Mouse (Mus musculus) CH12.LX (cell line): ENCODE measurements around the gene Cib2. TPM values are rescaled to one million over a fixed set of nuclear protein-coding genes. Genes with fewer than 3 reads are reported as not detected.

Source experiments
- DNase-seq: peaks from one replicate; pipeline ENCODE4 v3.0.0-alpha.2; 2013; ENCODE audit errors: extremely low read depth
- H3K27ac ChIP-seq: 2 replicates; pipeline ENCODE4 v1.5.1; 2012; ENCODE audit warnings: low read depth, mild to moderate bottlenecking, control low read depth, moderate library complexity; ENCODE audit not compliant: insufficient read depth
- H3K27me3 ChIP-seq: replicated peaks from 2 replicates; pipeline ENCODE3; 2012; ENCODE audit warnings: inconsistent platforms
- H3K36me3 ChIP-seq, 2 experiments: replicated peaks in 1 of 2; 2 replicates each; pipeline versions ENCODE3 to v1.6.1; 2012; ENCODE audit warnings: inconsistent platforms in 1 of 2, low read length in 1 of 2, mild to moderate bottlenecking in 1 of 2, mixed read lengths in 1 of 2, moderate library complexity in 1 of 2; ENCODE audit not compliant: control insufficient read depth in 1 of 2, insufficient read depth in 1 of 2
- H3K4me1 ChIP-seq, 2 experiments: 2 replicates each; pipeline ENCODE4 v1.6.1; 2012; ENCODE audit warnings: inconsistent platforms in 1 of 2, moderate library complexity in 1 of 2; ENCODE audit not compliant: insufficient read depth in 2 of 2, control insufficient read depth in 1 of 2
- H3K4me2 ChIP-seq: 2 replicates; pipeline ENCODE4 v1.6.1; 2012; ENCODE audit warnings: low read depth, mild to moderate bottlenecking, control low read depth; ENCODE audit not compliant: poor library complexity, insufficient read depth, severe bottlenecking
- H3K4me3 ChIP-seq, 3 experiments: fragments of 150-350 bp in 1 of 3; sonication (generic) in 1 of 3; replicated peaks in 1 of 3; 2 replicates each; pipeline versions ENCODE3 to v1.5.1; 2011 to 2012; ENCODE audit warnings: low read depth in 2 of 3, low read length in 2 of 3, mild to moderate bottlenecking in 2 of 3, moderate library complexity in 2 of 3, control low read depth in 1 of 3, improper control_type of control experiment in 1 of 3, inconsistent platforms in 1 of 3, mixed read lengths in 1 of 3; ENCODE audit not compliant: poor library complexity in 1 of 3
- H3K79me2 ChIP-seq: replicated peaks from 2 replicates; pipeline ENCODE4 v1.6.1; 2012; ENCODE audit warnings: mild to moderate bottlenecking, moderate library complexity; ENCODE audit not compliant: control insufficient read depth, poor library complexity, insufficient read depth, severe bottlenecking; ENCODE audit errors: extremely low read depth
- H3K9ac ChIP-seq: 2 replicates; pipeline ENCODE4 v1.6.1; 2012; ENCODE audit warnings: low read depth, mild to moderate bottlenecking, control low read depth, moderate library complexity; ENCODE audit not compliant: insufficient read depth
- H3K9me3 ChIP-seq: replicated peaks from 2 replicates; pipeline ENCODE3; 2012; ENCODE audit warnings: low read length, inconsistent platforms, mixed read lengths
- BHLHE40 ChIP-seq: IDR thresholded peaks from 2 replicates; pipeline ENCODE4 v1.6.1; 2011; ENCODE audit warnings: mild to moderate bottlenecking, low read depth, low read length, improper control_type of control experiment
- CTCF ChIP-seq, 2 experiments: IDR thresholded peaks in 1 of 2; conservative IDR thresholded peaks in 1 of 2; 2 replicates each; pipeline ENCODE4 v1.5.1; 2011 to 2012; ENCODE audit warnings: low read depth in 2 of 2, low read length in 2 of 2, improper control_type of control experiment in 1 of 2, inconsistent platforms in 1 of 2, mild to moderate bottlenecking in 1 of 2, moderate library complexity in 1 of 2
- HCFC1 ChIP-seq: IDR thresholded peaks from 2 replicates; pipeline ENCODE4 v1.6.1; 2012; ENCODE audit warnings: low read depth, mild to moderate bottlenecking, inconsistent platforms, low read length, improper control_type of control experiment
- IRF4 ChIP-seq: IDR thresholded peaks from 2 replicates; pipeline ENCODE4 v1.6.1; 2014; ENCODE audit warnings: low read depth, mild to moderate bottlenecking, inconsistent platforms, low read length, improper control_type of control experiment
- MAX ChIP-seq: IDR thresholded peaks from 2 replicates; pipeline ENCODE4 v1.6.1; 2011; ENCODE audit warnings: low read length, improper control_type of control experiment
- MAZ ChIP-seq: IDR thresholded peaks from 2 replicates; pipeline ENCODE4 v1.6.1; 2012; ENCODE audit warnings: low read depth, mild to moderate bottlenecking, inconsistent platforms, low read length, improper control_type of control experiment, moderate library complexity
- MXI1 ChIP-seq: IDR thresholded peaks from 2 replicates; pipeline ENCODE4 v1.6.1; 2011; ENCODE audit warnings: mild to moderate bottlenecking, low read depth, low read length, improper control_type of control experiment
- MYC ChIP-seq: IDR thresholded peaks from 2 replicates; pipeline ENCODE4 v1.6.1; 2011; ENCODE audit warnings: low read depth, mild to moderate bottlenecking, improper control_type of control experiment, low read length
- NELFE ChIP-seq: IDR thresholded peaks from 2 replicates; pipeline ENCODE4 v1.6.1; 2011; ENCODE audit warnings: low read depth, low read length, improper control_type of control experiment
- NRF1 ChIP-seq: IDR thresholded peaks from 2 replicates; pipeline ENCODE4 v1.6.1; 2014; ENCODE audit warnings: low read depth, mild to moderate bottlenecking, inconsistent platforms, low read length, improper control_type of control experiment, moderate library complexity
- POLR2A ChIP-seq: IDR thresholded peaks from 2 replicates; pipeline ENCODE4 v1.6.1; 2011; ENCODE audit warnings: low read depth, mild to moderate bottlenecking, improper control_type of control experiment, low read length
- RAD21 ChIP-seq: IDR thresholded peaks from 2 replicates; pipeline ENCODE4 v1.6.1; 2011; ENCODE audit warnings: low read depth, mild to moderate bottlenecking, low read length, improper control_type of control experiment, moderate library complexity
- RCOR1 ChIP-seq: conservative IDR thresholded peaks from 2 replicates; pipeline ENCODE4 v1.6.1; 2012; ENCODE audit warnings: low read depth, mild to moderate bottlenecking, inconsistent platforms, low read length, improper control_type of control experiment
- SMC3 ChIP-seq: IDR thresholded peaks from 2 replicates; pipeline ENCODE4 v1.6.1; 2011; ENCODE audit warnings: low read depth, low read length, improper control_type of control experiment
- TCF12 ChIP-seq: IDR thresholded peaks from 2 replicates; pipeline ENCODE4 v1.6.1; 2014; ENCODE audit warnings: low read depth, mild to moderate bottlenecking, inconsistent platforms, low read length, improper control_type of control experiment
- UBTF ChIP-seq: IDR thresholded peaks from 2 replicates; pipeline ENCODE4 v1.6.1; 2012; ENCODE audit warnings: low read depth, mild to moderate bottlenecking, inconsistent platforms, low read length, improper control_type of control experiment, moderate library complexity
- USF1 ChIP-seq: IDR thresholded peaks from 2 replicates; pipeline ENCODE4 v1.6.1; 2014; ENCODE audit warnings: low read depth, mild to moderate bottlenecking, inconsistent platforms, low read length, improper control_type of control experiment
- ZMIZ1 ChIP-seq: IDR thresholded peaks from 2 replicates; pipeline ENCODE4 v1.6.1; 2012; ENCODE audit warnings: low read depth, mild to moderate bottlenecking, inconsistent platforms, low read length, improper control_type of control experiment
- dilution Hi-C: fragments of 300-500 bp; cut with MboI; formaldehyde crosslinking; loops from 2 replicates; pipeline ENCODE4 v1.14.3; 2020; ENCODE audit warnings: low sequenced_read_pairs; ENCODE audit not compliant: extremely low pct_unique_long_range_greater_than_20kb, extremely low pct_ligation_motif_present
- in situ Hi-C: fragments of 300-500 bp; cut with MboI; formaldehyde crosslinking; loops from 3 replicates; pipeline ENCODE4 v1.14.3; 2019; ENCODE audit warnings: low sequenced_read_pairs, low pct_ligation_motif_present, low pct_unique_long_range_greater_than_20kb, mixed read lengths
- polyA plus RNA-seq: library from polyadenylated mRNA; unstranded; fragments of >175 nt; gene quantifications from 2 replicates; pipeline ENCODE4 v1.2.1, GENCODE M21; 2012; ENCODE audit warnings: low read depth; ENCODE audit not compliant: insufficient read length
- total RNA-seq, 2 experiments: library from RNA; depleted of rRNA; stranded (reverse); fragments of 300-350 nt in 1 of 2; fragments of >200 nt in 1 of 2; gene quantifications; 2 replicates each; pipeline ENCODE4 v1.2.3; 2012 to 2014

Gene Cib2
- total and polyA plus RNA-seq, 3 experiments, result 2.1 to 3.5 (median 3.4) TPM

DNA sequence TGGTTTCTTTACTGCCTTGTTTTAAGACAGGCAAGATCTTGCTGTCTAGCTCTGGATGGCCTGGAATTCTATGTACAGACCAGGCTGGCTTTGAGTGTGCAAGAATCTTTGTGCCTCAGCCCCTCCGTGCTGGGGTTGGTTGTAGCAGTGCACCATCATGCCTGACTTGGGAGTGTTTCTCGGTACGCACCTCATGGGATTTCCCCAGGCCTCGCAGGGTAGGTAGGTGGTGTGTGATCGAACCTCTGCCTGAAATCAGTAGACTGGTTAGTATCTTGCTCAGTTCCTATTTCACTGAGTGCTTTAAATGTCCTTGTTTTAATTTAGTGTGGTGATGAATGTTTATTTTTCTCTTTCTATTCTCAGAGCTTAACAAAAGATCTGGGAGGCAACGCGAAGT lies 42.9 kb upstream of the Cib2 start:
- Histone ChIP-seq H3K36me3 (peaks cover 47 to 90% of the 10 kb centered on the region in 2 experiments), H3K4me3 (no peak overlapping the region), H3K27me3 (no peaks in the 10 kb centered on the region), H3K79me2 (no peaks in the 10 kb centered on the region; the same call in 1 of the 2 replicates), H3K9ac (no peak overlapping the region), H3K4me2 (peak overlapping the region; percentile 41), H3K27ac (peak overlapping the region; percentile 71), H3K4me1 (peaks cover 15 to 52% of the 10 kb centered on the region in 2 experiments), H3K9me3 (no peaks in the 10 kb centered on the region)
- TF ChIP-seq NELFE (no peak), RAD21 (no peak), HCFC1 (no peak), BHLHE40 (no peak; the same call in 1 of the 2 replicates), ZMIZ1 (no peak), SMC3 (no peak), CTCF (conservative IDR thresholded peaks at IDR 0.05 in 1 of 2, IDR thresholded peaks at IDR 0.05 in 1 of 2; ENCODE audit: low read depth in 2 of 2, low read length in 2 of 2) (no peak), NRF1 (no peak), USF1 (no peak), MAX (no peak), MYC (no peak), MXI1 (no peak), IRF4 (peak; percentile 58), UBTF (0 out of 2 replicates have a peak, but pooled peaks have one; percentile 64), RCOR1 (no peak), POLR2A (no peak), TCF12 (no peak)
- DNase-seq, result peak; percentile 74
- in situ Hi-C loops, result loop anchor here (5.0 to 10.0 kb wide), 2 partner anchors 51 to 158 kb away; no protein-coding TSS in a partner anchor
- dilution Hi-C loops, result no loop called here

DNA sequence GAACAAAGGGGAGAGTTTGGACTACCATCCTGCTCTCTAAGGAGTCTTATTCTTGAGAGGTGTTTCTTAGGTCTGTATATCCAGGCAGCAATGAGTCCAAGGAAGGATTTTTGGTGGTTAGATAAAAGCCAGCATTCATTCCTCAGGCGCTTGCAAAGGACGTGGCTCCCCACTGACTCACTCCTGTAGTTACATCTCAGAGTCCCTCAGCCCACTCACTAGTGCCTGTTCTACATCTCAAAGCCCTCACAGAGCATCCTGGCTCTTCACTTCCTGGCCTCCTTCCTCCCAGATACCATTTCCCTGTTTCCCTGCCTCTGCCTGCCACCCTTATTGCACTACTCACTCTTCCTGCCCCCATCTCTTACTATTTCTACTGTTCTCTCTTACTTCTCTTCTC lies 42.4 kb upstream of the Cib2 start:
- TF ChIP-seq IRF4 (peak; percentile 10; the same call in 1 of the 2 replicates), MAZ (0 out of 2 replicates have a peak, but pooled peaks have one; percentile 35), CTCF (conservative IDR thresholded peaks at IDR 0.05 in 1 of 2, IDR thresholded peaks at IDR 0.05 in 1 of 2; ENCODE audit: low read depth in 2 of 2, low read length in 2 of 2) (no peak)
- peaks cover 52 to 90% of the 10 kb centered on the region in 2 experiments for H3K36me3 ChIP-seq
- in situ Hi-C loops, result loop anchor here (5.0 to 10.0 kb wide), 2 partner anchors 50 to 158 kb away; no protein-coding TSS in a partner anchor

More for the DNA sequence above, 42.4 kb upstream of the Cib2 start:
- Histone ChIP-seq H3K4me3 (no peak overlapping the region), H3K27me3 (no peaks in the 10 kb centered on the region), H3K27ac (peak overlapping the region; percentile 71), H3K4me1 (peaks cover 15 to 52% of the 10 kb centered on the region in 2 experiments), H3K4me2 (peak overlapping the region; percentile 41; the same call in 1 of the 2 replicates), H3K9me3 (no peaks in the 10 kb centered on the region), H3K9ac (no peak overlapping the region), H3K79me2 (no peaks in the 10 kb centered on the region; the same call in 1 of the 2 replicates)
- no peak for DNase-seq
- dilution Hi-C loops, result no loop called here
